Mouse (Mus musculus) hindbrain, postnatal 0 days (tissue): Measurements from ENCODE around the gene Ubash3b. TPM values are rescaled to one million over a fixed set of nuclear protein-coding genes. Genes with fewer than 3 reads are reported as not detected.

Experiments used
- ATAC-seq: fragments of 200-750 bp; cut with Nextera tagmentation; 2 replicates; pipeline ENCODE4 v1.8.0; 2017; ENCODE audit warnings: mild to moderate bottlenecking, moderate TSS enrichment, moderate library complexity
- DNase-seq: peaks from one replicate; pipeline ENCODE4 v3.0.0-alpha.2; 2015; ENCODE audit warnings: low spot score
- H3K27ac ChIP-seq: fragments of 300-500 bp; sonication (generic); 2 replicates; pipeline ENCODE4 v1.5.1; 2014; ENCODE audit warnings: mild to moderate bottlenecking
- H3K27me3 ChIP-seq: fragments of 300-500 bp; sonication (generic); 2 replicates; pipeline ENCODE4 v1.6.1; 2014; ENCODE audit warnings: low read length, mixed read lengths; ENCODE audit not compliant: insufficient read depth
- H3K36me3 ChIP-seq: fragments of 300-500 bp; sonication (generic); 2 replicates; pipeline ENCODE4 v1.6.1; 2014; ENCODE audit warnings: low read length, mixed read lengths; ENCODE audit not compliant: insufficient read depth
- H3K4me1 ChIP-seq: fragments of 300-500 bp; sonication (generic); 2 replicates; pipeline ENCODE4 v1.6.1; 2014; ENCODE audit warnings: antibody characterized with exemption, low read length, mixed read lengths; ENCODE audit not compliant: insufficient read depth
- H3K4me2 ChIP-seq: fragments of 300-500 bp; sonication (generic); 2 replicates; pipeline ENCODE4 v1.6.1; 2014; ENCODE audit warnings: low read depth, mild to moderate bottlenecking, low read length, moderate library complexity, mixed read lengths
- H3K4me3 ChIP-seq: fragments of 300-500 bp; sonication (generic); 2 replicates; pipeline ENCODE4 v1.5.1; 2014; ENCODE audit warnings: low read length
- H3K9ac ChIP-seq: fragments of 300-500 bp; sonication (generic); replicated peaks from 2 replicates; pipeline ENCODE4 v1.6.1; 2014; ENCODE audit warnings: mild to moderate bottlenecking, low read length, moderate library complexity, mixed read lengths
- H3K9me3 ChIP-seq: fragments of 300-500 bp; sonication (generic); 2 replicates; pipeline ENCODE4 v1.6.1; 2016; ENCODE audit warnings: low read length, mixed read lengths
- CTCF ChIP-seq: IDR thresholded peaks from 2 replicates; pipeline ENCODE4 v1.5.1; 2016; ENCODE audit warnings: antibody characterized with exemption, control low read depth, low read depth
- WGBS: fragments of 180-500 bp; shearing (Covaris S2); extraction: QIAGEN DNeasy Blood & Tissue Kit; methylation state at CpG from one replicate; pipeline ENCODE4 v1.1.7; 2014; 5-methylcytosine and 5-hydroxymethylcytosine counted together
- polyA plus RNA-seq: library from polyadenylated mRNA; unstranded; fragments of >200 nt; fragmentation: Nextera tagmentation; extraction: Ambion mirVana; gene quantifications from 2 replicates; pipeline ENCODE4 v1.2.1, GENCODE M21; 2015
- total RNA-seq: library from RNA; depleted of rRNA; stranded (reverse); fragments of >200 nt; gene quantifications from 2 replicates; pipeline ENCODE4 v1.2.3, GENCODE M21; 2014

Ubash3b gene
- total and polyA plus RNA-seq, 2 experiments from 2014 or later: 28.6 to 41.3 TPM

DNA sequence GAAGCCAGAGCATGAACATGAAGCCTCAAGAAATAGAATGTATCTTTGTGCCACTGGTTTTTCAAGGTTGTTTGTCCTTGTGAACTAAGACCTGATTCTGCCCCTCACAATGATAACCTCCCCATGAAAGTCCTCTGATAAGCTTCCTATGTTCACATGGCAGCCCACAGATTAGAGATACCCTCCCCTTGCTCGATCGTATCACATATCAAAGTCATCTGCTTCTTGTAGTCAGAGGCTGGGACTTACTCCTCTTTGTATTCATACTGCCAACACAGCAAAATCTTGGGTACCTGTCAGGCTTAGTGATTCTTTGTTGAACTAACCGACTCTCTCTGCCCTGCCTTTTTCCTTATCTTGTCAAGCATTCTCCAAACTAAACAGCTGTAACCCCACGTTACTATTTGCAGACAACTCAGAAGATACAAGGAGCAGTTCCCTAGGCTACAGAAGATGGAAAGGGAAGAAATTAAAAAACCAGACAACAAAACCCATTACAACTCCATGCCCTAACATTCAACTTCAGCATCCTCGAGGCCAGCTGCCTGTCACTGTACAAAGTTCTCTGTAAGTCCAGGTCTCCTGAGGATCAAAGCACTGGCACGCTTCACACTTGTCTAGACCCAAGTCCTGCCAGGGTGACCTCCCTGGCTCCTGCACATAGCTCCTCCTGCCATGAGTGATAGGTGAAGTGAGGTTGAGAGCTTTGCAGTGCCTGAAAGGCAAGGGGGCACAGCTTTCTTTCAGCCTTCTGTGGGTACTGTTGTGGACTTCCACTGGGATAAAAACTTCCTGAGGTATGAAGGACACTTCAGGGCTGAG is 22.3 kb downstream of the Ubash3b start:
- TF ChIP-seq CTCF: no peak
- Histone ChIP-seq H3K27ac (no peak overlapping the region), H3K9me3 (no peaks in the 10 kb centered on the region), H3K9ac (no peak overlapping the region), H3K27me3 (no peaks in the 10 kb centered on the region), H3K4me2 (no peak overlapping the region), H3K4me3 (no peak overlapping the region), H3K4me1 (no peaks in the 10 kb centered on the region), H3K36me3 (no peaks in the 10 kb centered on the region)
- ATAC-seq: no peak
- 80% methylated on average over 6 of the region's 6 CpGs for WGBS
- DNase-seq: no peak

DNA sequence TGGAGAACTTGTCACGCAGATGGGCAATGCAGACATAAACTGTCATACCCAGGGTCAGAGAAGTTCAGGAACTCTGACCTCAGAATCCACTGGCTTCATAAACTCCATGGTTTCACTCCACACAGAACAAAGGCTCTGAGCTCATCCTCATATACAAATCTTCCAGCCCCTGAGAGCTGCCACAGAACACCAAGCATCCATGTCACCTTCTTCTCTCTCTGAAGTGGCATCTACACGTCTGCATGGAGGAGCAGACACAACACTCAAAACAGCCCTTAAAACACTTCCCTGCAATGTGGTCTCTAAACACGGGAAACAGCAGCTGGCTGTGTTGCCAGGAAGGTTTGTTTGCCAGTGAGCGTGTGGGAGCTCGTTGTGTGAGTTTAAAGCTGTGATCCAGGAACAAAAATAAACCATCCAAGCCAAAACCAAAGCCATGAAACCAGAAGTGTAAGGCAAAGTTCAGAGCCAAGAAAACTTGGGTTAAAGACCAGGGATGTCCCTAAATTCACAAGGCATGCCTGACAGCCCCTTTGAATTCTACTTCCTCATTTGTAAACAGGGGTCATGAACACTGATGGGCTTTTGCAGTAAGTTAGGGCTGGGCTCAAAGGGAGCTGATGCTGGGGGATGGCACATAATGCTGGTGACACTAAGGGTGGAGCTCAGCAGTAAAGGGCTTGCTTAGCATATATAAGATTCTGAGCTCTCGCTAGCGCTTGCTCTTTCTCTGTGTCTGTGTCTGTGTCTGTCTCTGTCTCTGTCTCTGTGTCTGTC is 24.6 kb downstream of the Ubash3b start:
- DNase-seq: no peak
- Histone ChIP-seq H3K9ac (no peak overlapping the region), H3K9me3 (no peaks in the 10 kb centered on the region), H3K36me3 (no peaks in the 10 kb centered on the region), H3K27ac (0 out of 2 replicates have a peak overlapping the region, but pooled peaks have one; percentile 11), H3K4me1 (no peaks in the 10 kb centered on the region), H3K4me2 (no peak overlapping the region), H3K27me3 (no peaks in the 10 kb centered on the region), H3K4me3 (no peak overlapping the region)
- no peak for TF ChIP-seq CTCF
- no peak for ATAC-seq
- 60% methylated on average over 7 of the region's 7 CpGs for WGBS

DNA sequence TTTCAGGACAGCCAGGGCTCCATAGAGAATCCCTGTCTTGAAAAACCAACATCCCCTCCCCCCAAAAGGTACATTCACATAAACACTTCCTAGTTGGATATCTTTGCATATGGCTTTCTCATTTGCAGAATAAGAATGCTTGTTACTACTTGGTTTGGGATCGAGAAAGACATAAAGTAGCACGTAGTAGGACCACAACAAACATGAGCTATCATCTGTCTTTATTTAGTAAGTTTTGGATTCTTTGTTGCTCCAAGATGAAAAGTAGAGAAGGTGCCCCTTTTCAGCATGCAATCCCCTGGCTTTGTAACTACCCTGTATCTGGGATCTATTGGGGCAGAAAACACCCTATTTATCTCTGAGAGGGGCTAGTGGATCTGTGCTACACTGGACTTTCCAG is 25.2 kb downstream of the Ubash3b start:
- no peak for DNase-seq
- ATAC-seq: no peak
- no peak for TF ChIP-seq CTCF
- H3K4me3 ChIP-seq: no peak overlapping the region
- 96% methylated on average over 2 of the region's 2 CpGs for WGBS
- no peaks in the 10 kb centered on the region for H3K36me3 ChIP-seq
- no peak overlapping the region for H3K4me2 ChIP-seq
- no peak overlapping the region for H3K9ac ChIP-seq
- H3K27ac ChIP-seq: no peak overlapping the region
- no peaks in the 10 kb centered on the region for H3K27me3 ChIP-seq
- no peaks in the 10 kb centered on the region for H3K9me3 ChIP-seq
- H3K4me1 ChIP-seq: no peaks in the 10 kb centered on the region

DNA sequence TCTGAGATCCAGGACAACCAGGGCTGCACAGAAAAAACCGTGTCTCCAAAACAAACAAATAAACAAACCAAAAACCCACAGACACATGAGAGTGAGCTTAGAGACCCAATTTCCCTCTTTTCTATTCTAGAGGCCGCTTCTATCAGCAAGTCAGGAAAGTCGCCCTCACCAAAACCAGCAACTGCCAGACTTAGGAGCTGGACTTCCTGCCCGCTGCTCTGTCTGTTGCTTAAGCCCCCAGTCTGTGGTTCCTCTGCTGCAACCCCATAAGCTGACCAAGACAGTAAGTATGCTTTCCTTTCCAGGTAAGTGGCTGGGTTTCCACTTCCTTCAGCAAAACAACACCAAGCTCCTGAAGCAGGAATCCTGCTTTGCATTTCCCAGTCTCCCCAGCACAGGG is 26.6 kb downstream of the Ubash3b start:
- H3K9me3 ChIP-seq: no peaks in the 10 kb centered on the region
- H3K4me3 ChIP-seq: no peak overlapping the region
- no peaks in the 10 kb centered on the region for H3K27me3 ChIP-seq
- H3K9ac ChIP-seq: no peak overlapping the region
- ATAC-seq (no peak), DNase-seq (no peak)
- no peak overlapping the region for H3K4me2 ChIP-seq
- H3K36me3 ChIP-seq: no peaks in the 10 kb centered on the region
- WGBS: 83% methylated on average over 4 of the region's 4 CpGs
- no peaks in the 10 kb centered on the region for H3K4me1 ChIP-seq
- no peak for TF ChIP-seq CTCF
- H3K27ac ChIP-seq: no peak overlapping the region

DNA sequence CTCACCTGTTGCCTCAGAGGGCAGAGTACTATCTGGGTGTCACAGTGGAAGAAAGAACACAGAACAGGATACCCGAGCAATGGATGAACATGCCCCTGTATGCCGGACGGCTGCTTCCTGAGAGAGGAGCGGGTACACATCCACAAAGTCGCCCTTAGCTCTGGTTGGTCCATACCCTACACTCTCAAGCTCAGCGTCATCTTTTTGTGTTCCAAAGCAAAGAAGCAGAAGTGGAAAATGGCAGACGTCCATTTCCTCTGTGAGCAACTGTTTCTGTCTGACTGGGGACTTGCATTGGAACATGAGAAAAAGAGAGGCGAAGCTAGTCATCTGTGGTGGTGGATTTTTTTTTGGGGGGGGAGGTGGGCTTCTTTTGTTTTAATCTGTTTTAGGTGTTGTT is 30.9 kb downstream of the Ubash3b start:
- no peak overlapping the region for H3K4me2 ChIP-seq
- ATAC-seq (no peak; the same call in 1 of the 2 replicates), DNase-seq (no peak)
- 79% methylated on average over 8 of the region's 8 CpGs for WGBS
- no peak overlapping the region for H3K9ac ChIP-seq
- no peaks in the 10 kb centered on the region for H3K9me3 ChIP-seq
- no peak for TF ChIP-seq CTCF
- no peak overlapping the region for H3K4me3 ChIP-seq
- H3K4me1 ChIP-seq: no peaks in the 10 kb centered on the region
- H3K27me3 ChIP-seq: no peaks in the 10 kb centered on the region
- H3K36me3 ChIP-seq: no peaks in the 10 kb centered on the region
- no peak overlapping the region for H3K27ac ChIP-seq

DNA sequence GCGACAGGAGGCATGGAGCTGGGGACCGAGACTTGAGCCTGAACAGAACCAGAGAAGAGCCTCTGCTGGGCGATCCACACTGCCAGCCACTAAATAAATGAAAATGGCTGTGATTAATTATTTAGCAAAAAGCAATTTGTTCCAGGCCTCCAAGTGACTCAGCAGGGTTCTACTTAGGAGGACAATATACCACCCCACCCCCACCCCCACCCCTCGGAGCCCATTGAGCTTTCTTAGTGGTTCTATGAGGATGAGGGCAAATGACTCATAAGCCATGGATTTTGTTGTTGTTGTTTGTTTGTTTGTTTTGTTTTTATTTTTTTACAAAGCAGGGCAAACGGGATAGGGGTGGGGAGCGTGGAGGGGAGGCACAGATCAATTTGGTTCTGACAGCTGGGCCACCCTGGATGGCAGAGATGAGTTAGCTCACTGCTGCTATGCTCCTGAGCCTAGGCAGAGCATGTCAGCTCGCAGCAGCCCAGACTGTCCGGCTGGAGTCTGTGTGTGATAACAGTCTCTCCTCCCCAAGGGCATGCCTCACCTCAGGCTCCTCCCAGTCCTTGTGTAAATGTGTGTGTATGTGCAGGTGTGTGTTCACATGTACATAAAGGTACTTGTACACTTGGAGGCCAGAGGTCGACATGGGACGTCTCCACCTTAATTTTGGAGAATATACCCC is 31.6 kb downstream of the Ubash3b start:
- no peaks in the 10 kb centered on the region for H3K4me1 ChIP-seq
- H3K27ac ChIP-seq: no peak overlapping the region
- H3K36me3 ChIP-seq: no peaks in the 10 kb centered on the region
- no peaks in the 10 kb centered on the region for H3K27me3 ChIP-seq
- peak; percentile 40; the same call in 1 of the 2 replicates for ATAC-seq
- no peak for TF ChIP-seq CTCF
- DNase-seq: no peak
- no peaks in the 10 kb centered on the region for H3K9me3 ChIP-seq
- 54% methylated on average over 10 of the region's 10 CpGs for WGBS
- no peak overlapping the region for H3K9ac ChIP-seq
- H3K4me2 ChIP-seq: no peak overlapping the region
- no peak overlapping the region for H3K4me3 ChIP-seq
